Mouse (Mus musculus) embryonic facial prominence, embryonic 14.5 days (tissue): ENCODE measurements around the gene Mapkbp1. TPM values are rescaled to one million over a fixed set of nuclear protein-coding genes. Genes with fewer than 3 reads are reported as not detected.
A peak's percentile ranks its signal among the peaks of the same experiment; 100 is the strongest.

Experiments
- ATAC-seq: fragments of 200-750 bp; cut with Nextera tagmentation; 2 replicates; pipeline ENCODE4 v1.8.0; 2017; ENCODE audit warnings: low read depth, moderate number of reproducible peaks, moderate TSS enrichment
- DNase-seq: peaks from one replicate; pipeline ENCODE4 v3.0.0-alpha.2; 2015; ENCODE audit warnings: low spot score
- H3K27ac ChIP-seq: fragments of 300-500 bp; sonication (generic); replicated peaks from 2 replicates; pipeline ENCODE4 v1.5.1; 2014; ENCODE audit warnings: low read depth, mild to moderate bottlenecking, low read length, moderate library complexity
- H3K27me3 ChIP-seq: fragments of 300-500 bp; sonication (generic); replicated peaks from 2 replicates; pipeline ENCODE4 v1.6.1; 2014; ENCODE audit warnings: low read length; ENCODE audit not compliant: control insufficient read depth, insufficient read depth
- H3K36me3 ChIP-seq: fragments of 300-500 bp; sonication (generic); 2 replicates; pipeline ENCODE4 v1.6.1; 2014; ENCODE audit warnings: low read length, mixed read lengths; ENCODE audit not compliant: control insufficient read depth, insufficient read depth
- H3K4me1 ChIP-seq: fragments of 300-500 bp; sonication (generic); 2 replicates; pipeline ENCODE4 v1.6.1; 2014; ENCODE audit warnings: antibody characterized with exemption, low read length; ENCODE audit not compliant: control insufficient read depth, insufficient read depth
- H3K4me2 ChIP-seq: fragments of 300-500 bp; sonication (generic); 2 replicates; pipeline ENCODE4 v1.6.1; 2014; ENCODE audit warnings: low read depth, mild to moderate bottlenecking, low read length, moderate library complexity, mixed read lengths
- H3K4me3 ChIP-seq: fragments of 300-500 bp; sonication (generic); 2 replicates; pipeline ENCODE4 v1.5.1; 2014; ENCODE audit warnings: low read depth, mild to moderate bottlenecking, low read length
- H3K9ac ChIP-seq: fragments of 300-500 bp; sonication (generic); 2 replicates; pipeline ENCODE4 v1.6.1; 2014; ENCODE audit warnings: low read depth, mild to moderate bottlenecking, low read length, moderate library complexity, mixed read lengths
- H3K9me3 ChIP-seq: fragments of 300-500 bp; sonication (generic); 2 replicates; pipeline ENCODE4 v1.6.1; 2016; ENCODE audit warnings: low read length; ENCODE audit not compliant: control insufficient read depth
- WGBS: fragments of 180-500 bp; shearing (Covaris S2); extraction: QIAGEN DNeasy Blood & Tissue Kit; methylation state at CpG from one replicate; pipeline ENCODE4 v1.1.7; 2014; 5-methylcytosine and 5-hydroxymethylcytosine counted together
- polyA plus RNA-seq: library from polyadenylated mRNA; unstranded; fragments of >200 nt; fragmentation: Nextera tagmentation; extraction: Ambion mirVana; gene quantifications from 2 replicates; pipeline ENCODE4 v1.2.1, GENCODE M21; 2014

Gene Mapkbp1
- polyA plus RNA-seq, 1 experiment from 2014 or later = 4.7 TPM

DNA sequence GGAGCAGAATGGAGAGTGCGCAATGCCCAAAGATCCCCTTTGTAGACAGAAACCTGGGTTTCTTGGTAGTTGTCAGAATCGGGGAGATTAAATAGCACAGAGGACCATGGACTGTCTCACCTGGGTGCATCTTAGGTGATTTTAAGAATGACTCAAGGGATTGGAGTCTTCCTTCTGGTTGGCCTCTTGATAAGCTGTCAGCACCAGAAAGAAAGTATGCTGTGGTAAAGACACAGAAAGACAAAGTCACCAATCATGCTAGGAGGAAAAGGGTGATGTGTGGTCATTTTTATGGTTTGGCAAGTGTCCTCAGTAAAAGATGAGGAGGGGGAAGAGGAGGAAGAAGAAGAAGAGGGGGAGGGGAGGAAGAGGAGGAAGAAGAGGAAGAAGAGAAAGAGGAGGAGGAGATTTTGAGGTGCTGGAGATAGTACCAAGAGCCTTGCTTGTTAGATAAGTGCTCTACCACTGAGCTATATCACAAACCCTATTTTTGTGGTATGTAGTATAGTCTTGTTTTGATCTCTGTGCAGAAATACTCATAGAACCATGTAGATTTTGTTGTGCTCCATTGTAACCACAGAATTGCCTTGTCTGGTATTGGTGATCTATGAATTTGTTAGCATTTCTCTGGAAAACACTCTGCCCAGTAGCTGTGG, 41.5 kb downstream of the Mapkbp1 start:
- ATAC-seq (no peak), DNase-seq (no peak)
- no peaks in the 10 kb centered on the region for H3K4me1 ChIP-seq
- H3K4me2 ChIP-seq = no peak overlapping the region
- H3K9ac ChIP-seq = no peak overlapping the region
- no peak overlapping the region for H3K4me3 ChIP-seq
- 94% methylated on average over 2 of the region's 2 CpGs for WGBS
- peaks cover 56% of the 10 kb centered on the region for H3K36me3 ChIP-seq
- no peaks in the 10 kb centered on the region for H3K27me3 ChIP-seq
- no peak overlapping the region for H3K27ac ChIP-seq
- H3K9me3 ChIP-seq = no peaks in the 10 kb centered on the region

DNA sequence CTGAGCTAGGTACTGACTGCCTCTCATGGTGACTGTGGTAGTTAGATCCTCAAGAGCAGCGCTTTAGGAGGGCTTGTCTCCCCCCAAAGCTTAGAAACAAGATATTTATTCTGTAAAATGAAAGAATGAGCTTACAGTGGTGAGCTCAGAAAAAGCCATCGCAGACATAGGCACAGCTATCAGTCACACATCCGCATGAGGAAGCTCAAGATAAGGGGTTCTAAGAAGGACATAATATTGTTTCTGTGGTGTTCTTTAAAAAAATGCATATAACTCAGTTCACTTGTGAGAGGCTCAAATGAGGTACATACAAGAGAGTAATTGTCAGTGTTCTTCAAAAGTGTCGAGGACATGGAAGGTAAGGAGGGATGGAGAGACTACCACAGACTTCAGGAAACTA, 43.4 kb downstream of the Mapkbp1 start:
- H3K4me1 ChIP-seq = no peaks in the 10 kb centered on the region
- H3K9ac ChIP-seq = no peak overlapping the region
- no peak overlapping the region for H3K4me2 ChIP-seq
- H3K27ac ChIP-seq = no peak overlapping the region
- H3K9me3 ChIP-seq = no peaks in the 10 kb centered on the region
- ATAC-seq = no peak
- no peaks in the 10 kb centered on the region for H3K27me3 ChIP-seq
- 92% methylated on average over 4 of the region's 4 CpGs for WGBS
- no peak overlapping the region for H3K4me3 ChIP-seq
- DNase-seq = no peak
- peaks cover 70% of the 10 kb centered on the region for H3K36me3 ChIP-seq

DNA sequence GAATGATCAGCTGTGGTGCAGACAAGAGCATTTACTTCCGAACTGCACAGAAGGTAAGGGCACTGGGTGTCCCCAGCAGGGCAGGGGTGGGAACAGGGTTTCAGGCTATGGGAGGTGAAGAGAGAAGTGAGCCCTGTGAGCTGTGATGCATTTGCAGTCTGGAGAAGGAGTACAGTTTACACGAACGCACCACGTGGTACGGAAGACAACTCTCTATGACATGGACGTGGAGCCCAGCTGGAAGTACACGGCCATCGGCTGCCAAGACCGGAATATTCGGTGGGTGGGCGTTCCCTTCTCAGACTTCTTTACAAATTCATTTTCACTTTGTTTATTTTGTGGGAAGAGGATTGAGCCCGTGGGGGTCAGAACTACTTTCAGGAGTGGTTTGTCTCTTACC, 45.1 kb downstream of the Mapkbp1 start:
- ATAC-seq (no peak), DNase-seq (no peak)
- Histone ChIP-seq H3K27ac (no peak overlapping the region), H3K27me3 (no peaks in the 10 kb centered on the region), H3K9me3 (no peaks in the 10 kb centered on the region), H3K36me3 (peaks cover 85% of the 10 kb centered on the region), H3K4me1 (no peaks in the 10 kb centered on the region), H3K4me3 (no peak overlapping the region), H3K4me2 (no peak overlapping the region), H3K9ac (no peak overlapping the region)
- WGBS = 91% methylated on average over 12 of the region's 12 CpGs

DNA sequence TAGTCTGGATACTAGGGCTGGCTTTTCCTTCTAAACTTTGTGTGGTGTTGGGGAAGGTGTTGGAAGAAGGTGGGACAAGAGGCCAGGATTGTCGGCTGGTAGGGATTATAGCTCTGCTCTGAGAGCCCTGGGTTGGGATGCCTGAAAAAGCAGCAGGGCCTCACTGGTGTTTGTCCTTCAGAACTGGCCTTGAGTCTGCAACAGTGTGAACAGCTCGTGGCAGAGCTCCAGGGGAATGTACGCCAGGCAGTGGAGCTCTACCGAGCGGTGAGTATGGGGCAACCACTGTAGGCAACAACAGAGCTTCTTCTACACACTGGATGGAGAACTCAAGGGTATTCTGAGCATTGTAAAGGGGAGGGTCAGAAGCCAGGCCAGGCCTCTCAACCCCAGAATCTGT, 51.8 kb downstream of the Mapkbp1 start:
- no peak for DNase-seq
- no peak overlapping the region for H3K4me3 ChIP-seq
- H3K27ac ChIP-seq = no peak overlapping the region
- ATAC-seq = no peak
- peaks cover 65% of the 10 kb centered on the region for H3K36me3 ChIP-seq
- H3K4me1 ChIP-seq = peaks cover 13% of the 10 kb centered on the region
- H3K27me3 ChIP-seq = no peaks in the 10 kb centered on the region
- H3K9me3 ChIP-seq = no peaks in the 10 kb centered on the region
- WGBS = 86% methylated on average over 5 of the region's 5 CpGs
- no peak overlapping the region for H3K4me2 ChIP-seq
- H3K9ac ChIP-seq = no peak overlapping the region

DNA sequence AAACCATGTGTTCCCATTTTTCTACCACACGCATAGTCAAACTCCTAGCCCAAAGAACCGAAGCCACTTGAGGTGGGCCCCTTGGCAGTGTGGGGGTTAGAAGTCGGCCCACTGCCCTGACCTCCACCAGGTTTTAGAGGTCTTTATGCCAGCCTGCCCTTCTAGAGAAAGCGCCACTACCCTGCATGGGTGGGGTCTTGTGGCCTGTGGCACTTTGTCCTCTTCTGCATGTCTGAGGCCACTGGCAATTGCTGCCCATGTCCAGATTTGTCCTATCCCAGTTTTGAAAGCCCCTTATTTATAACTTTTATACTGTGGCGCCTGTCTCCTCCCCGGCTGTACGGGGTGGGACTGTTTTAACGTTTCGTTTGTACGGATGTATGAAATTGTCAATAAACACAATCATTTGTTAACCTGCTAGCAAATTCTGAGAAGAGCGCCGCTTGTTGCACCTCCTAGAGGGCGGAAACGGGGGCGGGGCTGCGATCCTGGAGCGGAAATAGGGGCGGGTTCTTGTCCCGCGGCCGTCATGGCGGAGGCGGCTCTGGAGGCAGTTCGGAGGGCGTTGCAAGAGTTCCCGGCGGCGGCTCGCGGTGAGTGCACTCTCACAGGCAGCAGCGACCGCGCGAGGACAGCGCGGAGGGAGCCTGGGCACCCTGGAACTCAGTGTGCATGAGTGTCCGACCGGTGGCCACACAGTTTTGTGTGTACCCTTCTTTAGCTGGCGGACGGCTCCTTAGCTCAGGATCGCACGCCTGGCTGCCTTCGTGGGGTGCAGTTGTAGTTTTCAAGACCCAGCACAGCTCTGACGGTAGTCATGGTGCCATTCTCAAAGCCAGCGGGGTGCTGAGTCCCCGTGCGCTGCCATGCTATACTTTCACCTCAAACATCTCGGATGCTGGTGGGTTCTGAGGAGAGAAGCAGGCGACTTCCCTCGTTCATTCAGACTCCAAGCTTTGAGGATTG, 54.8 kb downstream of the Mapkbp1 start, which contains the start of the genes Jmjd7 and Gm28042:
Gene Jmjd7, plus strand, starts transcription at position 500 of the 966 bp plus-strand sequence.
Gene Gm28042, plus strand, starts transcription at position 510 of the 966 bp plus-strand sequence.
- peaks cover 61% of the 10 kb centered on the region for H3K36me3 ChIP-seq
- 7% methylated on average over 33 of the region's 50 CpGs for WGBS
- peak; percentile 95 for DNase-seq

DNA sequence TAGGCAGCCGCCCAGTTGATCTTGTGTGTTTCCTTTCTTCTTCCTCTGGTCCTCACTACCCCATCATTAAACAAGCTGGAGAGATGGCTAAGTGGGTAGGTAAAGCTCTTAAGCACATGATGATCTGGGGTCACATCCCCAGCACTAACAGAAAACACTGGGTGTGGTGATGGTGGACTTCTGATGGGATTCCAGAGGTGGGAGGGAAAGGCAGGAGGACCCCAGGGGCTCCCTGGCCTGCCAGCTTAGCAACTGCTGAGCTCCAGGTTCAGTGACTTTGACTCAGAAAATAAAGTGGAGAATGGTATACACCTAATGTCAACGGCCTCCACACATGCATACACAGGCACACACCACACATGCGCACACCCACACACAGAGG, 55.4 kb downstream of the Mapkbp1 start:
- H3K4me3 ChIP-seq = peak overlapping the region; percentile 76
- no peaks in the 10 kb centered on the region for H3K27me3 ChIP-seq
- peak overlapping the region; percentile 87 for H3K9ac ChIP-seq
- H3K4me1 ChIP-seq = peaks cover 13% of the 10 kb centered on the region
- no peaks in the 10 kb centered on the region for H3K9me3 ChIP-seq
- peak overlapping the region; percentile 92 for H3K27ac ChIP-seq
- peak overlapping the region; percentile 65 for H3K4me2 ChIP-seq
- ATAC-seq = peak; percentile 1
- H3K36me3 ChIP-seq = peaks cover 60% of the 10 kb centered on the region
- peak; percentile 40 for DNase-seq
- WGBS = 39% methylated on average over 3 of the region's 3 CpGs

More for the DNA sequence above, 54.8 kb downstream of the Mapkbp1 start, which contains the start of the genes Jmjd7 and Gm28042:
- Histone ChIP-seq H3K27ac (peak within 1 kb of the TSS; percentile 92), H3K4me3 (peak within 1 kb of the TSS; percentile 76), H3K9me3 (no peaks in the 10 kb centered on the region), H3K4me2 (peak within 1 kb of the TSS; percentile 65), H3K27me3 (no peaks in the 10 kb centered on the region), H3K4me1 (peaks cover 13% of the 10 kb centered on the region), H3K9ac (peak within 1 kb of the TSS; percentile 87)
- ATAC-seq = peak; percentile 92

DNA sequence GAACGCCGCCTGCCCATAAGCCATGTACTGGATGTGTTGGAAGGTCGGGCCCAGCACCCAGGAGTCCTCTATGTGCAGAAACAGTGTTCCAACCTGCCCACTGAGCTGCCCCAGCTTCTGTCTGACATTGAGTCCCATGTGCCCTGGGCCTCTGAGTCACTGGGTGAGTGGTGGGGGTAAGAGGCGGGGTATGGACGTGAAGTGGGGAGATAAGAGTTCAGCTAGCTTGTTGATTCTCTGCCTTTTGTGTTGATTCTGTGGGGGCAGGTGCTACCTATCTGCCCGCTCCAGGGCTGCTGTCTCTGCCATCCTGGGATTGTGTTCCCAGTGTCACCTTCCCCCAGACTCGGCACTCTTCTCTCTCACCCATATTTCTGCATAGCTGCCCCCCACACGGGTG, 57.9 kb downstream of the Mapkbp1 start:
- ATAC-seq (no peak), DNase-seq (no peak)
- H3K4me3 ChIP-seq = no peak overlapping the region
- no peaks in the 10 kb centered on the region for H3K9me3 ChIP-seq
- peaks cover 50% of the 10 kb centered on the region for H3K36me3 ChIP-seq
- H3K9ac ChIP-seq = no peak overlapping the region
- WGBS = 91% methylated on average over 8 of the region's 8 CpGs
- H3K27ac ChIP-seq = no peak overlapping the region
- H3K27me3 ChIP-seq = no peaks in the 10 kb centered on the region
- peaks cover 13% of the 10 kb centered on the region for H3K4me1 ChIP-seq
- no peak overlapping the region for H3K4me2 ChIP-seq

DNA sequence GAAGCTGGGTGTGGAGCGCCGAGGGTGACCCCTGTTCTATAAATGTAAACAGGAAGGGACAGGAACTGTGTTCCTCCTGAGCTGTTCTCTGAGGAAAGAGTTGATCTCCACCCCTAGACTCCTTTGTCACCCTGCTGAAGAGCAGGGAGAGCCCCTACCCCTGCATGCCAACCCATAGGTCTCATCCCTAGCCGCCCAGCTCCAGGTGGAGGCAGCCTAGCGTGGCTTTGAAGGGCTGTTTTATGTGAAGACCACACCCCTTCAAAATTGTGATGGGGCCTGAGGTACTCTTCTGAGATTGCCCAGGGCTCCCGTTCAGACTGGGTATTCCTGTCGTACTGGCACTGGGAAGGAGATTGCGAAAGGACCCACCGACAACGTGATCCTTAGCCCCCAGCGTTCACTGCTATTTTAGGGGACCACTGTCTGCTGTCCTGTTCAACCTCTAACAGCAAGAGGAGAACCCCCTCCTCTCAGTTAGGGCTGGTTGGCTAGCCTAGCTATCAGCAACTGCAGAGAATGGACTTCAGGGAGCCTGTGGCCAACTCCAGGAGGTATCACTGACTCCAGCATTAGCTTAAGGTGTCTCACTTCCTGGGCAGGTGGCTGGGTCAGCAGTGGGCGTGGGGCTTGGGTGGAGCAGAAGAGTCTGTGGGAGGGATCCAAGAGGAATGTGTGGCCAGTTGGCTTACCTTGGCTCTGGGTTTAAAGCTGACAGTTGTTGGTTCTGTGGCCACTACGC, 60.4 kb downstream of the Mapkbp1 start, which contains the start of gene Pla2g4b:
Gene Pla2g4b, plus strand, starts transcription at position 692 of the 742 bp plus-strand sequence.
- peaks cover 68% of the 10 kb centered on the region for H3K36me3 ChIP-seq
- 89% methylated on average over 11 of the region's 12 CpGs for whole genome bisulfite sequencing
- peaks cover 8% of the 10 kb centered on the region; the same call in 1 of the 2 replicates for H3K4me1 ChIP-seq
- no peak for DNase-seq
- H3K4me3 ChIP-seq = no peak within 1 kb of the TSS
- H3K27me3 ChIP-seq = no peaks in the 10 kb centered on the region
- no peak within 1 kb of the TSS for H3K9ac ChIP-seq
- no peak within 1 kb of the TSS for H3K4me2 ChIP-seq
- H3K27ac ChIP-seq = no peak within 1 kb of the TSS
- no peaks in the 10 kb centered on the region for H3K9me3 ChIP-seq
- no peak for ATAC-seq
